In the genomic region with DNA sequence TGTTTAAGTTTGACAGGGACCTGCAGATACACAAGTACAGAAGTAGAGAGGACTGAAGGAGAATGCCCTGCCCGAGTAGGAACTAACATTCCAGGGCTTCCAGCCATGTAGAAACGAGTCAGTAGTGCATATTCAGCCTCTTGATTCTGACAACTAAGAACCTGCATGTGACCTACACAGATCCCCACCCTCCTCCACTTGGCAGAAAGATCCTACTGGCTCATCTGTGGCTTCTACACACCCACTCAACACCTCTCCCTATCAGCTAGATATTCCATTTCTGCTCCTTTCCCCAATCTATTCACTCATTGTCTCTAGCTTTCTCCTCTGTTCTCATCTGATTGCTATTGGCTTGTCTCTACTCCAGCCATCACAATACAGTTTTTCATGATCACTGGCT, we compare ENCODE assay signal across 32 mouse cellular contexts. TPM values are rescaled to one million over a fixed set of nuclear protein-coding genes. Genes with fewer than 3 reads are reported as not detected.
DNase-seq lines count a peak whose midpoint lies in the region; ATAC-seq and TF ChIP-seq lines count a peak whose summit lies in the region.
"Had no signal": no experiment of that assay in that cellular context is flagged by ENCODE, and none has a peak within 500 bp of the region (broad histone marks: within the 10 kb centered on the region; RNA-seq: fewer than 3 reads in every experiment).

No protein-coding gene starts in this region.

- TF ChIP-seq CTCF in MEL (IDR thresholded peaks at IDR 0.05 in 2 of 3, conservative IDR thresholded peaks at IDR 0.05 in 1 of 3; ENCODE audit: control insufficient read depth in 1 of 3, insufficient read depth in 1 of 3, low read depth in 2 of 3, low read length in 3 of 3, poor library complexity in 1 of 3, severe bottlenecking in 1 of 3) = no peak
- no peak for TF ChIP-seq CTCF in thymus, adult 2 months (IDR thresholded peaks at IDR 0.05; ENCODE audit: borderline replicate concordance, control insufficient read depth, extremely low read depth, insufficient read depth, low read length, poor library complexity)

- TF ChIP-seq RAD21 in MEL (IDR thresholded peaks at IDR 0.05; ENCODE audit: low read depth, low read length) = no peak

- no peak overlapping the region for H3K4me2 ChIP-seq in heart, embryonic 12.5 days
- no peak overlapping the region for H3K4me2 ChIP-seq in heart, embryonic 16.5 days (ENCODE audit: low read depth, low read length)
- H3K4me2 ChIP-seq in intestine, embryonic 16.5 days (ENCODE audit: low read depth, low read length) = no peak overlapping the region
- H3K4me2 ChIP-seq: embryonic facial prominence, embryonic 15.5 days; forebrain, embryonic 12.5 days; hindbrain, embryonic 12.5 days; limb, embryonic 15.5 days; liver, embryonic 13.5 days; midbrain, embryonic 12.5 days; neural tube, embryonic 12.5 days had no signal

- H3K27ac ChIP-seq in heart, embryonic 12.5 days (ENCODE audit: poor library complexity, severe bottlenecking) = no peak overlapping the region
- no peak overlapping the region for H3K27ac ChIP-seq in MEL (ENCODE audit: control insufficient read depth, low read depth, low read length)
- peak overlapping the region; percentile 19 for H3K27ac ChIP-seq in heart, embryonic 16.5 days (ENCODE audit: low read length)
- H3K27ac ChIP-seq in thymus, adult 2 months (ENCODE audit: control insufficient read depth, insufficient read depth, low read length) = no peak overlapping the region
- no peak overlapping the region for H3K27ac ChIP-seq in intestine, embryonic 16.5 days (ENCODE audit: low read length)
- H3K27ac ChIP-seq: embryonic facial prominence, embryonic 10.5 days; embryonic facial prominence, embryonic 15.5 days; forebrain, embryonic 12.5 days; hindbrain, embryonic 12.5 days; limb, embryonic 10.5 days; limb, embryonic 15.5 days; liver, embryonic 13.5 days; midbrain, embryonic 12.5 days; neural tube, embryonic 12.5 days had no signal

- H3K9ac ChIP-seq in heart, embryonic 12.5 days = no peak overlapping the region
- H3K9ac ChIP-seq in MEL (ENCODE audit: control insufficient read depth, low read depth, low read length, poor library complexity, severe bottlenecking) = no peak overlapping the region
- no peak overlapping the region for H3K9ac ChIP-seq in heart, embryonic 16.5 days (ENCODE audit: low read length)
- no peak overlapping the region for H3K9ac ChIP-seq in intestine, embryonic 16.5 days (ENCODE audit: low read depth, low read length)
- H3K9ac ChIP-seq: embryonic facial prominence, embryonic 15.5 days; forebrain, embryonic 12.5 days; hindbrain, embryonic 12.5 days; limb, embryonic 15.5 days; liver, embryonic 13.5 days; midbrain, embryonic 12.5 days; neural tube, embryonic 12.5 days had no signal

- no peaks in the 10 kb centered on the region for H3K27me3 ChIP-seq in heart, embryonic 12.5 days (replicated peaks)
- no peaks in the 10 kb centered on the region for H3K27me3 ChIP-seq in MEL (ENCODE audit: control insufficient read depth in 1 of 2, insufficient read depth in 2 of 2, low read length in 2 of 2)
- no peaks in the 10 kb centered on the region for H3K27me3 ChIP-seq in heart, embryonic 16.5 days (ENCODE audit: control insufficient read depth, insufficient read depth, low read length)
- no peaks in the 10 kb centered on the region for H3K27me3 ChIP-seq in thymus, adult 2 months (ENCODE audit: control insufficient read depth, insufficient read depth, low read length)
- no peaks in the 10 kb centered on the region for H3K27me3 ChIP-seq in intestine, embryonic 16.5 days (replicated peaks; ENCODE audit: control insufficient read depth, insufficient read depth, low read length)
- H3K27me3 ChIP-seq: CH12.LX; embryonic facial prominence, embryonic 15.5 days; forebrain, embryonic 12.5 days; hindbrain, embryonic 12.5 days; limb, embryonic 15.5 days; liver, embryonic 13.5 days; megakaryocyte, embryonic 14.5 days; midbrain, embryonic 12.5 days; neural tube, embryonic 12.5 days; Patski had no signal

- DNase-seq in frontal cortex, postnatal 14 days (ENCODE audit: low spot score in 2 of 2) = no peak
- peak; percentile 6 to 19 for DNase-seq in heart, adult 9 months (ENCODE audit: low spot score in 2 of 2)
- no peak for DNase-seq in MEL (ENCODE audit: low read depth, low spot score)
- no peak for DNase-seq in thymus, adult 2 months
- DNase-seq: adrenal gland, adult 2 months; cerebellum, adult 8-10 months; cerebellum, postnatal 25 days; gastrocnemius, postnatal 25 days; kidney, adult 9 months; kidney, postnatal 10 days; liver, embryonic 13.5 days; lung, postnatal 4 days; thymus, postnatal 14 days had no signal

- peaks cover 53% of the 10 kb centered on the region for H3K36me3 ChIP-seq in heart, embryonic 12.5 days
- H3K36me3 ChIP-seq in MEL (ENCODE audit: control insufficient read depth in 1 of 2, insufficient read depth in 2 of 2, low read length in 2 of 2) = peaks cover 17 to 37% of the 10 kb centered on the region in 2 experiments
- H3K36me3 ChIP-seq in heart, embryonic 16.5 days (ENCODE audit: control insufficient read depth, insufficient read depth) = peaks cover 41% of the 10 kb centered on the region
- H3K36me3 ChIP-seq in thymus, adult 2 months (ENCODE audit: control insufficient read depth, insufficient read depth, low read length) = peaks cover 65% of the 10 kb centered on the region
- 0 out of 2 replicates have a peak, but pooled peaks cover 10% of the 10 kb centered on the region for H3K36me3 ChIP-seq in intestine, embryonic 16.5 days (ENCODE audit: control insufficient read depth, insufficient read depth, low read length)

- TF ChIP-seq EP300 in MEL (IDR thresholded peaks at IDR 0.05; ENCODE audit: low read depth in 1 of 2, low read length in 2 of 2) = peak in 1 of 2 experiments; percentile 12; a peak in 1 of 4 replicates

- H3K4me3 ChIP-seq in heart, embryonic 12.5 days = no peak overlapping the region
- H3K4me3 ChIP-seq in MEL (ENCODE audit: control insufficient read depth in 1 of 2, insufficient read depth in 1 of 2, low read depth in 2 of 2, low read length in 2 of 2) = no peak overlapping the region
- no peak overlapping the region for H3K4me3 ChIP-seq in heart, embryonic 16.5 days (ENCODE audit: low read length)
- H3K4me3 ChIP-seq in thymus, adult 2 months (ENCODE audit: control insufficient read depth, insufficient read depth, low read length) = no peak overlapping the region
- H3K4me3 ChIP-seq in intestine, embryonic 16.5 days (ENCODE audit: low read length) = no peak overlapping the region
- H3K4me3 ChIP-seq: embryonic facial prominence, embryonic 10.5 days; embryonic facial prominence, embryonic 15.5 days; forebrain, embryonic 12.5 days; hindbrain, embryonic 12.5 days; limb, embryonic 10.5 days; limb, embryonic 15.5 days; liver, embryonic 13.5 days; megakaryocyte, embryonic 14.5 days; midbrain, embryonic 12.5 days; myocyte; neural tube, embryonic 12.5 days had no signal

- no peaks in the 10 kb centered on the region for H3K9me3 ChIP-seq in heart, embryonic 12.5 days (replicated peaks)
- H3K9me3 ChIP-seq in MEL (replicated peaks; ENCODE audit: insufficient read depth, low read length) = no peaks in the 10 kb centered on the region
- no peaks in the 10 kb centered on the region for H3K9me3 ChIP-seq in heart, embryonic 16.5 days (replicated peaks; ENCODE audit: control insufficient read depth, low read length)
- H3K9me3 ChIP-seq in intestine, embryonic 16.5 days (ENCODE audit: control insufficient read depth, low read length) = no peaks in the 10 kb centered on the region
- H3K9me3 ChIP-seq: embryonic facial prominence, embryonic 10.5 days; embryonic facial prominence, embryonic 15.5 days; forebrain, embryonic 12.5 days; hindbrain, embryonic 12.5 days; limb, embryonic 10.5 days; limb, embryonic 15.5 days; liver, embryonic 13.5 days; megakaryocyte, embryonic 14.5 days; midbrain, embryonic 12.5 days; neural tube, embryonic 12.5 days had no signal

- H3K4me1 ChIP-seq in heart, embryonic 12.5 days (replicated peaks) = peaks cover 6% of the 10 kb centered on the region; the same call in 1 of the 2 replicates
- peaks cover 7 to 10% of the 10 kb centered on the region in 2 experiments for H3K4me1 ChIP-seq in MEL (ENCODE audit: control insufficient read depth in 1 of 2, insufficient read depth in 2 of 2, low read length in 2 of 2)
- peaks cover 8% of the 10 kb centered on the region for H3K4me1 ChIP-seq in heart, embryonic 16.5 days (ENCODE audit: control insufficient read depth, insufficient read depth, low read length)
- no peaks in the 10 kb centered on the region for H3K4me1 ChIP-seq in thymus, adult 2 months (replicated peaks; ENCODE audit: control insufficient read depth, insufficient read depth, low read length)
- no peaks in the 10 kb centered on the region; the same call in 1 of the 2 replicates for H3K4me1 ChIP-seq in intestine, embryonic 16.5 days (ENCODE audit: control insufficient read depth, insufficient read depth, low read length)
- H3K4me1 ChIP-seq: embryonic facial prominence, embryonic 10.5 days; embryonic facial prominence, embryonic 15.5 days; forebrain, embryonic 12.5 days; hindbrain, embryonic 12.5 days; limb, embryonic 10.5 days; limb, embryonic 15.5 days; midbrain, embryonic 12.5 days; neural tube, embryonic 12.5 days had no signal

- no peak for TF ChIP-seq POLR2A in MEL (IDR thresholded peaks at IDR 0.05; ENCODE audit: control insufficient read depth in 1 of 2, insufficient read depth in 1 of 2, low read depth in 1 of 2, low read length in 2 of 2, poor library complexity in 1 of 2)
- TF ChIP-seq POLR2A in thymus, adult 2 months (IDR thresholded peaks at IDR 0.05; ENCODE audit: control insufficient read depth, extremely low read depth, insufficient read depth, low read length, poor library complexity) = no peak

- H3K79me2 ChIP-seq in MEL (ENCODE audit: control insufficient read depth, insufficient read depth, low read length, poor library complexity) = peaks cover 15% of the 10 kb centered on the region

- peak; percentile 86 for ATAC-seq in frontal cortex, adult (ENCODE audit: low TSS enrichment)
- no peak for ATAC-seq in heart, embryonic 12.5 days (ENCODE audit: insufficient number of reproducible peaks, low FRiP score)
- ATAC-seq in heart, embryonic 16.5 days (replicated peaks; ENCODE audit: extremely low read depth, insufficient read depth, low FRiP score) = peak; percentile 41; the same call in 1 of the 2 replicates
- ATAC-seq in intestine, embryonic 16.5 days = no peak
- ATAC-seq: intestine, postnatal 0 days; lung, postnatal 0 days; Patski had no signal

- 33% methylated on average over 2 of the region's 2 CpGs for WGBS in heart, embryonic 12.5 days
- 41% methylated on average over 2 of the region's 2 CpGs for WGBS in heart, embryonic 16.5 days
- 93% methylated on average over 2 of the region's 2 CpGs for WGBS in thymus, adult 2 months
- 72% methylated on average over 2 of the region's 2 CpGs for WGBS in intestine, embryonic 16.5 days

RNA-seq across cellular contexts. Expression of gene Gak, which starts 7.7 kb away (rescaled TPM):
- polyA plus RNA-seq in heart, embryonic 12.5 days (2016; fragmentation: Nextera tagmentation; extraction: Ambion mirVana) = 42.5 and 43.2 TPM in 2 replicates
- total RNA-seq in MEL (2012; rRNA removed) = 48.5 and 54.9 TPM in 2 replicates
- polyA plus RNA-seq in MEL (2012; ENCODE audit: insufficient read depth in 1 of 2, insufficient read length in 2 of 2, low read depth in 1 of 2, low replicate concordance in 2 of 2, missing spikeins in 1 of 2) = 10 to 100 TPM in 1 of 2 experiments, not detected in 1; 76.4 TPM
- 32.3 and 33.9 TPM in 2 replicates for polyA plus RNA-seq in heart, embryonic 16.5 days (2015; fragmentation: Nextera tagmentation; extraction: Ambion mirVana)
- polyA plus RNA-seq in thymus, adult 2 months (2012; rRNA removed) = 158 and 164 TPM in 2 replicates
- polyA plus RNA-seq in intestine, embryonic 16.5 days (2015; fragmentation: Nextera tagmentation; extraction: Ambion mirVana) = 75.7 and 85.1 TPM in 2 replicates

RNA-seq across cellular contexts. Expression of gene Tmem175, which starts 7.7 kb away (rescaled TPM):
- 18.5 and 18.6 TPM in 2 replicates for polyA plus RNA-seq in heart, embryonic 12.5 days (2016; fragmentation: Nextera tagmentation; extraction: Ambion mirVana)
- total RNA-seq in MEL (2012; rRNA removed) = 19.3 and 22.1 TPM in 2 replicates
- 10 to 100 TPM in 1 of 2 experiments, not detected in 1; 39.2 TPM for polyA plus RNA-seq in MEL (2012; ENCODE audit: insufficient read depth in 1 of 2, insufficient read length in 2 of 2, low read depth in 1 of 2, low replicate concordance in 2 of 2, missing spikeins in 1 of 2)
- polyA plus RNA-seq in heart, embryonic 16.5 days (2015; fragmentation: Nextera tagmentation; extraction: Ambion mirVana) = 16.6 and 19.7 TPM in 2 replicates
- 73.3 and 77.3 TPM in 2 replicates for polyA plus RNA-seq in thymus, adult 2 months (2012; rRNA removed)
- polyA plus RNA-seq in intestine, embryonic 16.5 days (2015; fragmentation: Nextera tagmentation; extraction: Ambion mirVana) = 31.7 and 31.9 TPM in 2 replicates

RNA-seq across cellular contexts. Expression of gene Idua, which starts 38.3 kb away (rescaled TPM):
- 16.5 and 17.8 TPM in 2 replicates for polyA plus RNA-seq in heart, embryonic 12.5 days (2016; fragmentation: Nextera tagmentation; extraction: Ambion mirVana)
- total RNA-seq in MEL (2012; rRNA removed) = 1.5 and 1.9 TPM in 2 replicates
- 1 to 10 TPM in 1 of 2 experiments, not detected in 1; 9.5 TPM for polyA plus RNA-seq in MEL (2012; ENCODE audit: insufficient read depth in 1 of 2, insufficient read length in 2 of 2, low read depth in 1 of 2, low replicate concordance in 2 of 2, missing spikeins in 1 of 2)
- 13.9 and 15.5 TPM in 2 replicates for polyA plus RNA-seq in heart, embryonic 16.5 days (2015; fragmentation: Nextera tagmentation; extraction: Ambion mirVana)
- 34.6 and 35.4 TPM in 2 replicates for polyA plus RNA-seq in thymus, adult 2 months (2012; rRNA removed)
- polyA plus RNA-seq in intestine, embryonic 16.5 days (2015; fragmentation: Nextera tagmentation; extraction: Ambion mirVana) = 11.3 and 11.9 TPM in 2 replicates

RNA-seq across cellular contexts. Expression of gene Dgkq, which starts 47.6 kb away (rescaled TPM):
- polyA plus RNA-seq in heart, embryonic 12.5 days (2016; fragmentation: Nextera tagmentation; extraction: Ambion mirVana) = 8.4 and 9.4 TPM in 2 replicates
- total RNA-seq in MEL (2012; rRNA removed) = 10.5 and 11.3 TPM in 2 replicates
- polyA plus RNA-seq in MEL (2012; ENCODE audit: insufficient read depth in 1 of 2, insufficient read length in 2 of 2, low read depth in 1 of 2, low replicate concordance in 2 of 2, missing spikeins in 1 of 2) = 10 to 100 TPM in 1 of 2 experiments, not detected in 1; 11.3 TPM
- 6.3 and 7.2 TPM in 2 replicates for polyA plus RNA-seq in heart, embryonic 16.5 days (2015; fragmentation: Nextera tagmentation; extraction: Ambion mirVana)
- 39.5 and 45.0 TPM in 2 replicates for polyA plus RNA-seq in thymus, adult 2 months (2012; rRNA removed)
- 11.3 and 14.0 TPM in 2 replicates for polyA plus RNA-seq in intestine, embryonic 16.5 days (2015; fragmentation: Nextera tagmentation; extraction: Ambion mirVana)

RNA-seq across cellular contexts. Expression of gene Slc26a1, which starts 53.5 kb away (rescaled TPM):
- polyA plus RNA-seq in heart, embryonic 12.5 days (2016; fragmentation: Nextera tagmentation; extraction: Ambion mirVana) = 0.54 and 1.0 TPM in 2 replicates
- total RNA-seq in MEL (2012; rRNA removed) = 31.2 and 33.9 TPM in 2 replicates
- polyA plus RNA-seq in MEL (2012; ENCODE audit: insufficient read depth in 1 of 2, insufficient read length in 2 of 2, low read depth in 1 of 2, low replicate concordance in 2 of 2, missing spikeins in 1 of 2) = 10 to 100 TPM in 1 of 2 experiments, not detected in 1; 29.6 TPM
- polyA plus RNA-seq in heart, embryonic 16.5 days (2015; fragmentation: Nextera tagmentation; extraction: Ambion mirVana) = 0.41 and 0.61 TPM in 2 replicates
- polyA plus RNA-seq in thymus, adult 2 months (2012; rRNA removed) = 0.44 and 0.87 TPM in 2 replicates
- 8.0 and 9.7 TPM in 2 replicates for polyA plus RNA-seq in intestine, embryonic 16.5 days (2015; fragmentation: Nextera tagmentation; extraction: Ambion mirVana)
- total RNA-seq: gastrocnemius, postnatal 25 days had no signal
- polyA plus RNA-seq: large intestine, adult 2 months had no signal

Comparison
In these comparisons a context has a peak if more than half of its experiments do, and no peak if none do; other contexts are left out.
1. ATAC-seq: peak in frontal cortex, adult (single experiment) and heart, embryonic 16.5 days (single experiment); none in heart, embryonic 12.5 days (single experiment) and intestine, embryonic 16.5 days (single experiment).
2. DNase-seq: peak in heart, adult 9 months (2 of 2); none in frontal cortex, postnatal 14 days (0 of 2), MEL (single experiment) and thymus, adult 2 months (single experiment).